Mouse (Mus musculus) megakaryocyte, embryonic 14.5 days (primary cell): ENCODE measurements around the gene Cutal.

Experiments
- FLI1 ChIP-seq: IDR thresholded peaks from 2 replicates; pipeline ENCODE4 v1.6.1; 2012; ENCODE audit warnings: low read length, inconsistent platforms, mixed read lengths
- GATA1 ChIP-seq: IDR thresholded peaks from 3 replicates; pipeline ENCODE4 v1.6.1; 2012; ENCODE audit warnings: mixed read lengths, low read length, inconsistent platforms, borderline replicate concordance

DNA sequence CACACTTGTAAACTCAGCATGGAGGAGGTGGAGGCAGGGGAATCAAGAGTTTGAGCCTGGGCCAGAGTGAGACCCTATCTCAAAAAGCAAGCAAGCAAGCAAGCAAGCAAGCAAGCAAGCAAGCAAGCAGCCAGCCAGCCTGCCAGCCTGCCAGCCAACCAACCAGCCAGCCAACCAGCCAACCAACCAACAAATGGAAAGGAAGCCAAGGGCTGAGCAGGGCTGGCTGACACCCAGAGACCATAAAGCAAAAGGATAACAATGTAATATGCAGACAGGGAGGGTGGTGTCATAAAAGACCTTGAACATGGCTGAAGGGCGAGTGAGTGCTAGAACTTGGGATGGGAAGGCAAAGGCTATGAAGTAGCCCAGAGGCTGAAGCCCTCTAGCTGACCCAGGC, 26.2 kb downstream of the Cutal start:
- no peak for TF ChIP-seq GATA1
- no peak for TF ChIP-seq FLI1
